Mouse (Mus musculus): ENCODE results near the gene Rab27a. TPM values are rescaled to one million over a fixed set of nuclear protein-coding genes. Genes with fewer than 3 reads are reported as not detected.
A peak's percentile ranks its signal among the peaks of the same experiment; 100 is the strongest.

Rab27a gene
- total RNA-seq (2021) = 10 to 100 TPM; 36.2 to 36.8 TPM
- polyA plus RNA-seq (2012; rRNA removed) = 3.3 and 5.5 TPM in 2 replicates
- long read RNA-seq, transcript Rab27a-201 (6 exons, 2,979 nt) = major isoform, 20 of 26 reads
- long read RNA-seq, partial matches to known transcripts = 0 of 26 reads
- long read RNA-seq, other reads (novel, unspliced or antisense) = 4 of 26 reads

GRCm38 (mm10) chr9:73044146-73045079 is at the start of gene Rab27a:
Gene Rab27a, plus strand, starts transcription at chr9:73044854.
- peak; percentile 88 for DNase-seq

- no peak for DNase-seq
These were observed 48.5 kb upstream of the Rab27a start for GRCm38 (mm10) chr9:72996167-72996566.

GRCm38 (mm10) chr9:72996806-72997205 is 47.8 kb upstream of the Rab27a start:
- DNase-seq = no peak

- no peak for DNase-seq
These were observed 44.2 kb upstream of the Rab27a start for GRCm38 (mm10) chr9:73000487-73000886.

- DNase-seq = no peak
These were observed 43.2 kb upstream of the Rab27a start for GRCm38 (mm10) chr9:73001314-73002011.

- peak; percentile 43 for DNase-seq
These were observed 42.5 kb upstream of the Rab27a start for GRCm38 (mm10) chr9:73002177-73002576.

- no peak for DNase-seq
These were observed 40.6 kb upstream of the Rab27a start for GRCm38 (mm10) chr9:73004076-73004475.

GRCm38 (mm10) chr9:73005106-73005505 is 39.5 kb upstream of the Rab27a start:
- DNase-seq = no peak

- DNase-seq = no peak
These were observed 38.5 kb upstream of the Rab27a start for GRCm38 (mm10) chr9:73006175-73006574.

- DNase-seq = no peak
These were observed 36.3 kb upstream of the Rab27a start for GRCm38 (mm10) chr9:73008384-73008783.

GRCm38 (mm10) chr9:73012629-73013028 is 32.0 kb upstream of the Rab27a start:
- DNase-seq = no peak

GRCm38 (mm10) chr9:73014724-73015123 is 29.9 kb upstream of the Rab27a start:
- no peak for DNase-seq

- no peak for DNase-seq
These were observed 24.8 kb upstream of the Rab27a start for GRCm38 (mm10) chr9:73019841-73020240.

GRCm38 (mm10) chr9:73020566-73021097 is 24.0 kb upstream of the Rab27a start:
- peak; percentile 75 for DNase-seq

- DNase-seq = no peak
These were observed 18.6 kb upstream of the Rab27a start for GRCm38 (mm10) chr9:73025818-73026636.

GRCm38 (mm10) chr9:73030443-73030842 is 14.2 kb upstream of the Rab27a start:
- no peak for DNase-seq

GRCm38 (mm10) chr9:73031421-73031820 is 13.2 kb upstream of the Rab27a start:
- no peak for DNase-seq

- no peak for DNase-seq
These were observed 11.2 kb upstream of the Rab27a start for GRCm38 (mm10) chr9:73033406-73033805.

- peak; percentile 95 for DNase-seq
These were observed 5.3 kb upstream of the Rab27a start for GRCm38 (mm10) chr9:73039222-73039945.

GRCm38 (mm10) chr9:73040080-73040479 is 4.6 kb upstream of the Rab27a start, which contains the start of gene Pigb:
Gene Pigb, minus strand, starts transcription at chr9:73040378.
- no peak for DNase-seq

- DNase-seq = peak; percentile 35
These were observed 550 bp downstream of the Rab27a start for GRCm38 (mm10) chr9:73045204-73045603.
